Mouse (Mus musculus) kidney, adult 2 months (tissue): ENCODE data around the gene Elmod3.

ENCODE experiments used
- CTCF ChIP-seq: fragments of 200-500 bp; conservative IDR thresholded peaks from 2 replicates; pipeline ENCODE4 v1.5.1; 2011; ENCODE audit warnings: low read depth, mild to moderate bottlenecking, control low read depth, low read length, moderate library complexity, mixed read lengths; ENCODE audit not compliant: insufficient read depth, insufficient read length
- POLR2A ChIP-seq: fragments of 200-500 bp; IDR thresholded peaks from one replicate; pipeline ENCODE4 v1.6.1; 2011; ENCODE audit warnings: low read depth, low read length, control low read depth

- no peak for TF ChIP-seq CTCF
- no peak for TF ChIP-seq POLR2A
These were observed 14.1 kb downstream of the Elmod3 start for GRCm38 (mm10) chr6:72584154-72584553.
